Mouse (Mus musculus) bone marrow, adult 2 months (tissue): ENCODE results near the gene Aox3.

ENCODE experiments used
- CTCF ChIP-seq: fragments of 200-500 bp; IDR thresholded peaks from 2 replicates; pipeline ENCODE4 v1.5.1; 2011; ENCODE audit warnings: low read length, control low read depth; ENCODE audit not compliant: control insufficient read depth, insufficient read depth
- POLR2A ChIP-seq: fragments of 200-500 bp; IDR thresholded peaks from 2 replicates; pipeline ENCODE4 v1.6.1; 2011; ENCODE audit warnings: low read depth, mild to moderate bottlenecking, control low read depth, low read length, borderline replicate concordance; ENCODE audit not compliant: control insufficient read depth

DNA sequence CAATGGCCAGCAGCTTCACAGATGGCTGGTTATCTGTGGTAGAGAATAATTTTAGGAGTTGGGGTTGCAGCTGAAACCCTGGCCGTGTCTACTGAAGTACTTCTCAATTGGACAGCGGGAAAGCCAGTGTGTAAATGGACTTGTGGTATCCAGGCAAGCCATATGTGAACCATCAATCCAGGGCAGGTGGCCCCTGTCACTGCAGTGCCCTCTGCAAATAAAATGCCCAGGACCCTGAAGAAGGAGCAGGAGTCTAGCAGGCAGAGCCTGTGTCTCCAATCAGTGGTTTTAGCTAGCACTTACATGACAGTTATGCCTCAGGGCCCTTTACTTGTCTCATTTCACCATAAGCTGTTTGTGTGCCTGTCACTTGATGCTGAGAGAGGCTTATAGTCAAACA, 40.5 kb upstream of the Aox3 start:
- TF ChIP-seq POLR2A: no peak
- TF ChIP-seq CTCF: no peak
